Mouse (Mus musculus) right cerebral cortex, postnatal 36 days (tissue): ENCODE data around the gene Qrfp.

Source experiments
- DNase-seq, 2 experiments: peaks; one replicate each; pipeline ENCODE4 v3.0.0; 2022; ENCODE audit warnings: low spot score in 2 of 2, mixed read lengths in 1 of 2

The Qrfp gene

GRCm38 (mm10) chr2:31770781-31771441 lies 39.5 kb downstream of the Qrfp start:
- DNase-seq = no peak

GRCm38 (mm10) chr2:31769631-31770111 lies 40.7 kb downstream of the Qrfp start:
- no peak for DNase-seq

- DNase-seq = no peak
These were observed 41.3 kb downstream of the Qrfp start for GRCm38 (mm10) chr2:31769115-31769514.

- DNase-seq = no peak
These were observed 42.6 kb downstream of the Qrfp start for GRCm38 (mm10) chr2:31767815-31768214.

GRCm38 (mm10) chr2:31767104-31767503 lies 43.3 kb downstream of the Qrfp start:
- DNase-seq = no peak

GRCm38 (mm10) chr2:31763271-31763670 lies 47.1 kb downstream of the Qrfp start:
- DNase-seq = no peak

GRCm38 (mm10) chr2:31762853-31763252 lies 47.5 kb downstream of the Qrfp start:
- no peak for DNase-seq

- DNase-seq = no peak
These were observed 48.2 kb downstream of the Qrfp start for GRCm38 (mm10) chr2:31762155-31762554.

GRCm38 (mm10) chr2:31761585-31761984 lies 48.8 kb downstream of the Qrfp start:
- no peak for DNase-seq

- no peak for DNase-seq
These were observed 49.3 kb downstream of the Qrfp start for GRCm38 (mm10) chr2:31761115-31761531.

GRCm38 (mm10) chr2:31760486-31760885 lies 49.9 kb downstream of the Qrfp start:
- no peak for DNase-seq

GRCm38 (mm10) chr2:31759751-31760460 lies 50.5 kb downstream of the Qrfp start:
- DNase-seq = no peak

GRCm38 (mm10) chr2:31758966-31759365 lies 51.4 kb downstream of the Qrfp start:
- DNase-seq = no peak

GRCm38 (mm10) chr2:31757472-31757871 lies 52.9 kb downstream of the Qrfp start:
- DNase-seq = no peak
